Mouse (Mus musculus): ENCODE data around the gene Sfswap.

- no peak for TF ChIP-seq POLR2A (IDR thresholded peaks at IDR 0.05; ENCODE audit: extremely low read depth, insufficient read depth, low read length)
- TF ChIP-seq CTCF (IDR thresholded peaks at IDR 0.05; ENCODE audit: low read depth, low read length), result no peak
Measured at GRCm38 (mm10) chr5:129553642-129554041, 52.6 kb downstream of the Sfswap start.

Measured in liver, adult 2 months (tissue).